Mouse (Mus musculus) ovary, postnatal 14 days (tissue): Measurements from ENCODE around the gene Usp6nl.

Experiments
- DNase-seq: peaks from one replicate; pipeline ENCODE4 v3.0.0; 2022; ENCODE audit warnings: low spot score

The Usp6nl gene

GRCm38 (mm10) chr2:6322376-6322901 lies at the start of gene Usp6nl:
Gene Usp6nl (plus strand): TSS chr2:6322667.
- DNase-seq, result peak; percentile 91

GRCm38 (mm10) chr2:6273392-6273845 lies 49.0 kb upstream of the Usp6nl start:
- DNase-seq, result no peak

- no peak for DNase-seq
These were observed 43.5 kb upstream of the Usp6nl start for GRCm38 (mm10) chr2:6278813-6279530.

GRCm38 (mm10) chr2:6279614-6280301 lies 42.7 kb upstream of the Usp6nl start:
- no peak for DNase-seq

- DNase-seq, result no peak
These were observed 38.9 kb upstream of the Usp6nl start for GRCm38 (mm10) chr2:6283569-6283968.

GRCm38 (mm10) chr2:6284784-6285183 lies 37.7 kb upstream of the Usp6nl start:
- no peak for DNase-seq

- no peak for DNase-seq
These were observed 36.7 kb upstream of the Usp6nl start for GRCm38 (mm10) chr2:6285794-6286193.

GRCm38 (mm10) chr2:6293825-6294444 lies 28.5 kb upstream of the Usp6nl start:
- no peak for DNase-seq

GRCm38 (mm10) chr2:6294993-6295628 lies 27.4 kb upstream of the Usp6nl start:
- DNase-seq, result no peak

- DNase-seq, result no peak
These were observed 17.7 kb upstream of the Usp6nl start for GRCm38 (mm10) chr2:6304768-6305167.

- DNase-seq, result no peak
These were observed 15.6 kb upstream of the Usp6nl start for GRCm38 (mm10) chr2:6306861-6307260.

- no peak for DNase-seq
These were observed 13.1 kb upstream of the Usp6nl start for GRCm38 (mm10) chr2:6309373-6309821.

GRCm38 (mm10) chr2:6312764-6313163 lies 9.7 kb upstream of the Usp6nl start:
- DNase-seq, result no peak

- DNase-seq, result no peak
These were observed 8.7 kb upstream of the Usp6nl start for GRCm38 (mm10) chr2:6313733-6314132.

GRCm38 (mm10) chr2:6320153-6320552 lies 2.3 kb upstream of the Usp6nl start:
- no peak for DNase-seq

GRCm38 (mm10) chr2:6321769-6322375 lies 595 bp upstream of the Usp6nl start:
- DNase-seq, result no peak

GRCm38 (mm10) chr2:6322938-6323521 lies 563 bp downstream of the Usp6nl start:
- peak; percentile 37 for DNase-seq

GRCm38 (mm10) chr2:6325646-6326045 lies 3.2 kb downstream of the Usp6nl start:
- DNase-seq, result no peak

GRCm38 (mm10) chr2:6328927-6329326 lies 6.5 kb downstream of the Usp6nl start:
- DNase-seq, result no peak

GRCm38 (mm10) chr2:6330756-6331155 lies 8.3 kb downstream of the Usp6nl start:
- DNase-seq, result no peak
